Mouse (Mus musculus) embryonic facial prominence, embryonic 12.5 days (tissue): Measurements from ENCODE around the gene Ambra1. TPM values are rescaled to one million over a fixed set of nuclear protein-coding genes. Genes with fewer than 3 reads are reported as not detected.

ENCODE experiments used
- ATAC-seq: fragments of 200-750 bp; cut with Nextera tagmentation; 2 replicates; pipeline ENCODE4 v1.8.0; 2017; ENCODE audit not compliant: insufficient number of reproducible peaks, insufficient read depth, low FRiP score, low TSS enrichment
- H3K27ac ChIP-seq: fragments of 300-500 bp; sonication (generic); 2 replicates; pipeline ENCODE4 v1.5.1; 2016; ENCODE audit warnings: mild to moderate bottlenecking
- H3K27me3 ChIP-seq: fragments of 300-500 bp; sonication (generic); 2 replicates; pipeline ENCODE4 v1.6.1; 2016; ENCODE audit warnings: mild to moderate bottlenecking, moderate library complexity
- H3K36me3 ChIP-seq: fragments of 300-500 bp; sonication (generic); 2 replicates; pipeline ENCODE4 v1.6.1; 2016; ENCODE audit warnings: mild to moderate bottlenecking
- H3K4me1 ChIP-seq: fragments of 300-500 bp; sonication (generic); 2 replicates; pipeline ENCODE4 v1.6.1; 2016
- H3K4me2 ChIP-seq: fragments of 300-500 bp; sonication (generic); replicated peaks from 2 replicates; pipeline ENCODE4 v1.6.1; 2016; ENCODE audit warnings: mild to moderate bottlenecking, moderate library complexity
- H3K4me3 ChIP-seq: fragments of 300-500 bp; sonication (generic); 2 replicates; pipeline ENCODE4 v1.5.1; 2016; ENCODE audit warnings: mild to moderate bottlenecking
- H3K9ac ChIP-seq: fragments of 300-500 bp; sonication (generic); 2 replicates; pipeline ENCODE4 v1.6.1; 2016; ENCODE audit warnings: mild to moderate bottlenecking, moderate library complexity
- H3K9me3 ChIP-seq: fragments of 300-500 bp; sonication (generic); 2 replicates; pipeline ENCODE4 v1.6.1; 2016; ENCODE audit warnings: mild to moderate bottlenecking, moderate library complexity
- WGBS: fragments of 180-500 bp; shearing (Covaris S2); methylation state at CpG from one replicate; pipeline ENCODE4 v1.1.7; 2016; 5-methylcytosine and 5-hydroxymethylcytosine counted together
- polyA plus RNA-seq: library from polyadenylated mRNA; unstranded; fragments of >200 nt; fragmentation: Nextera tagmentation; extraction: Ambion mirVana; gene quantifications from 2 replicates; pipeline ENCODE4 v1.2.1, GENCODE M21; 2016

Ambra1 gene
- polyA plus RNA-seq, 1 experiment from 2014 or later: 21.9 TPM

GRCm38 (mm10) chr2:91832227-91832626 lies 102.3 kb downstream of the Ambra1 start:
- H3K27ac ChIP-seq: no peak overlapping the region
- no peaks in the 10 kb centered on the region for H3K36me3 ChIP-seq
- no peak for ATAC-seq
- H3K9ac ChIP-seq: no peak overlapping the region
- no peak overlapping the region for H3K4me3 ChIP-seq
- H3K9me3 ChIP-seq: no peaks in the 10 kb centered on the region
- H3K4me1 ChIP-seq: no peaks in the 10 kb centered on the region
- H3K27me3 ChIP-seq: no peaks in the 10 kb centered on the region
- H3K4me2 ChIP-seq: no peak overlapping the region

- Histone ChIP-seq H3K9me3 (no peaks in the 10 kb centered on the region), H3K27me3 (no peaks in the 10 kb centered on the region), H3K36me3 (0 out of 2 replicates have a peak, but pooled peaks cover 5% of the 10 kb centered on the region), H3K9ac (no peak overlapping the region), H3K27ac (no peak overlapping the region), H3K4me2 (no peak overlapping the region), H3K4me1 (no peaks in the 10 kb centered on the region), H3K4me3 (no peak overlapping the region)
- ATAC-seq: no peak
- 67% methylated on average over 1 of the region's 1 CpGs for WGBS
These were observed 104.3 kb downstream of the Ambra1 start for GRCm38 (mm10) chr2:91834272-91834671.

GRCm38 (mm10) chr2:91835031-91835430 lies 105.1 kb downstream of the Ambra1 start:
- no peak overlapping the region for H3K4me3 ChIP-seq
- H3K27ac ChIP-seq: no peak overlapping the region
- 0 out of 2 replicates have a peak, but pooled peaks cover 5% of the 10 kb centered on the region for H3K36me3 ChIP-seq
- no peak overlapping the region for H3K4me2 ChIP-seq
- no peaks in the 10 kb centered on the region for H3K27me3 ChIP-seq
- no peaks in the 10 kb centered on the region for H3K4me1 ChIP-seq
- H3K9ac ChIP-seq: no peak overlapping the region
- no peaks in the 10 kb centered on the region for H3K9me3 ChIP-seq
- no peak for ATAC-seq
- WGBS: 76% methylated on average over 1 of the region's 1 CpGs

GRCm38 (mm10) chr2:91835631-91836030 lies 105.7 kb downstream of the Ambra1 start:
- no peaks in the 10 kb centered on the region for H3K27me3 ChIP-seq
- no peak overlapping the region for H3K4me3 ChIP-seq
- no peak overlapping the region for H3K27ac ChIP-seq
- ATAC-seq: no peak
- no peaks in the 10 kb centered on the region for H3K9me3 ChIP-seq
- 0 out of 2 replicates have a peak, but pooled peaks cover 5% of the 10 kb centered on the region for H3K36me3 ChIP-seq
- no peaks in the 10 kb centered on the region for H3K4me1 ChIP-seq
- WGBS: 89% methylated on average over 3 of the region's 3 CpGs
- no peak overlapping the region for H3K4me2 ChIP-seq
- H3K9ac ChIP-seq: no peak overlapping the region

GRCm38 (mm10) chr2:91844085-91844484 lies 114.2 kb downstream of the Ambra1 start:
- H3K36me3 ChIP-seq: 0 out of 2 replicates have a peak, but pooled peaks cover 3% of the 10 kb centered on the region
- no peaks in the 10 kb centered on the region for H3K27me3 ChIP-seq
- 59% methylated on average over 1 of the region's 1 CpGs for WGBS
- no peak overlapping the region for H3K27ac ChIP-seq
- H3K9ac ChIP-seq: no peak overlapping the region
- ATAC-seq: no peak
- H3K9me3 ChIP-seq: no peaks in the 10 kb centered on the region
- H3K4me2 ChIP-seq: no peak overlapping the region
- no peak overlapping the region for H3K4me3 ChIP-seq
- H3K4me1 ChIP-seq: no peaks in the 10 kb centered on the region

- no peak overlapping the region for H3K27ac ChIP-seq
- H3K9ac ChIP-seq: no peak overlapping the region
- H3K4me3 ChIP-seq: no peak overlapping the region
- WGBS: 44% methylated on average over 2 of the region's 2 CpGs
- H3K27me3 ChIP-seq: no peaks in the 10 kb centered on the region
- ATAC-seq: no peak
- H3K9me3 ChIP-seq: no peaks in the 10 kb centered on the region
- H3K4me1 ChIP-seq: no peaks in the 10 kb centered on the region
- no peak overlapping the region for H3K4me2 ChIP-seq
- H3K36me3 ChIP-seq: no peaks in the 10 kb centered on the region
These were observed 122.7 kb downstream of the Ambra1 start for GRCm38 (mm10) chr2:91852446-91853191.

- H3K9me3 ChIP-seq: no peaks in the 10 kb centered on the region
- H3K4me2 ChIP-seq: no peak overlapping the region
- no peak overlapping the region for H3K27ac ChIP-seq
- no peaks in the 10 kb centered on the region for H3K36me3 ChIP-seq
- ATAC-seq: no peak
- 74% methylated on average over 6 of the region's 6 CpGs for WGBS
- H3K27me3 ChIP-seq: no peaks in the 10 kb centered on the region
- no peak overlapping the region for H3K9ac ChIP-seq
- H3K4me1 ChIP-seq: no peaks in the 10 kb centered on the region
- no peak overlapping the region for H3K4me3 ChIP-seq
These were observed 124.6 kb downstream of the Ambra1 start for GRCm38 (mm10) chr2:91854575-91854974.

GRCm38 (mm10) chr2:91856958-91857357 lies 127.0 kb downstream of the Ambra1 start:
- no peak overlapping the region for H3K4me2 ChIP-seq
- no peak for ATAC-seq

GRCm38 (mm10) chr2:91859423-91859822 lies 129.5 kb downstream of the Ambra1 start:
- Histone ChIP-seq H3K4me2 (no peak overlapping the region), H3K27ac (no peak overlapping the region), H3K9me3 (no peaks in the 10 kb centered on the region), H3K9ac (no peak overlapping the region), H3K36me3 (no peaks in the 10 kb centered on the region), H3K4me1 (no peaks in the 10 kb centered on the region), H3K4me3 (no peak overlapping the region), H3K27me3 (no peaks in the 10 kb centered on the region)
- ATAC-seq: no peak
- 72% methylated on average over 4 of the region's 4 CpGs for WGBS

More at GRCm38 (mm10) chr2:91856958-91857357, 127.0 kb downstream of the Ambra1 start:
- Histone ChIP-seq H3K4me3 (no peak overlapping the region), H3K4me1 (no peaks in the 10 kb centered on the region), H3K27me3 (no peaks in the 10 kb centered on the region), H3K9ac (no peak overlapping the region), H3K27ac (no peak overlapping the region), H3K9me3 (no peaks in the 10 kb centered on the region), H3K36me3 (no peaks in the 10 kb centered on the region)
- WGBS: 92% methylated on average over 3 of the region's 3 CpGs

- WGBS: 80% methylated on average over 8 of the region's 8 CpGs
- Histone ChIP-seq H3K9me3 (no peaks in the 10 kb centered on the region), H3K4me3 (no peak overlapping the region), H3K27me3 (no peaks in the 10 kb centered on the region), H3K27ac (no peak overlapping the region), H3K36me3 (peaks cover 2% of the 10 kb centered on the region; the same call in 1 of the 2 replicates), H3K4me1 (no peaks in the 10 kb centered on the region), H3K9ac (no peak overlapping the region), H3K4me2 (no peak overlapping the region)
- ATAC-seq: no peak
These were observed 140.8 kb downstream of the Ambra1 start for GRCm38 (mm10) chr2:91870754-91871153.

- Histone ChIP-seq H3K9me3 (no peaks in the 10 kb centered on the region), H3K4me2 (no peak overlapping the region), H3K9ac (no peak overlapping the region), H3K4me3 (no peak overlapping the region), H3K27me3 (no peaks in the 10 kb centered on the region), H3K4me1 (no peaks in the 10 kb centered on the region), H3K27ac (no peak overlapping the region), H3K36me3 (peaks cover 7% of the 10 kb centered on the region; the same call in 1 of the 2 replicates)
- 87% methylated on average over 1 of the region's 1 CpGs for WGBS
- ATAC-seq: no peak
These were observed 141.3 kb downstream of the Ambra1 start for GRCm38 (mm10) chr2:91871225-91871624.

- H3K4me3 ChIP-seq: no peak overlapping the region
- H3K4me1 ChIP-seq: no peaks in the 10 kb centered on the region
- no peak for ATAC-seq
- 98% methylated on average over 3 of the region's 3 CpGs for WGBS
- H3K9ac ChIP-seq: no peak overlapping the region
- H3K9me3 ChIP-seq: no peaks in the 10 kb centered on the region
- H3K27ac ChIP-seq: no peak overlapping the region
- peaks cover 14% of the 10 kb centered on the region; the same call in 1 of the 2 replicates for H3K36me3 ChIP-seq
- H3K27me3 ChIP-seq: no peaks in the 10 kb centered on the region
- H3K4me2 ChIP-seq: no peak overlapping the region
These were observed 142.7 kb downstream of the Ambra1 start for GRCm38 (mm10) chr2:91872658-91873057.
